Mouse (Mus musculus) CH12.LX (cell line): ENCODE results near the gene Shbg.

Experiments
- CHD2 ChIP-seq: IDR thresholded peaks from 2 replicates; pipeline ENCODE4 v1.6.1; 2011; ENCODE audit warnings: low read length, improper control_type of control experiment
- CTCF ChIP-seq, 2 experiments: IDR thresholded peaks in 1 of 2; conservative IDR thresholded peaks in 1 of 2; 2 replicates each; pipeline ENCODE4 v1.5.1; 2011 to 2012; ENCODE audit warnings: low read depth in 2 of 2, low read length in 2 of 2, improper control_type of control experiment in 1 of 2, inconsistent platforms in 1 of 2, mild to moderate bottlenecking in 1 of 2, moderate library complexity in 1 of 2
- EP300 ChIP-seq: IDR thresholded peaks from 2 replicates; pipeline ENCODE4 v1.6.1; 2011; ENCODE audit warnings: low read length, improper control_type of control experiment
- MAZ ChIP-seq: IDR thresholded peaks from 2 replicates; pipeline ENCODE4 v1.6.1; 2012; ENCODE audit warnings: low read depth, mild to moderate bottlenecking, inconsistent platforms, low read length, improper control_type of control experiment, moderate library complexity
- MXI1 ChIP-seq: IDR thresholded peaks from 2 replicates; pipeline ENCODE4 v1.6.1; 2011; ENCODE audit warnings: mild to moderate bottlenecking, low read depth, low read length, improper control_type of control experiment
- POLR2A ChIP-seq: IDR thresholded peaks from 2 replicates; pipeline ENCODE4 v1.6.1; 2011; ENCODE audit warnings: low read depth, mild to moderate bottlenecking, improper control_type of control experiment, low read length
- POLR2AphosphoS2 ChIP-seq: IDR thresholded peaks from 2 replicates; pipeline ENCODE4 v1.6.1; 2011; ENCODE audit warnings: low read depth, low read length, improper control_type of control experiment
- ZKSCAN1 ChIP-seq: IDR thresholded peaks from 2 replicates; pipeline ENCODE4 v1.6.1; 2012; ENCODE audit warnings: low read depth, inconsistent platforms, low read length, improper control_type of control experiment, borderline replicate concordance

GRCm38 (mm10) chr11:69591899-69592637 is 25.6 kb downstream of the Shbg start:
- no peak for TF ChIP-seq CTCF (conservative IDR thresholded peaks at IDR 0.05 in 1 of 2, IDR thresholded peaks at IDR 0.05 in 1 of 2; ENCODE audit: low read depth in 2 of 2, low read length in 2 of 2)
- no peak; the same call in 1 of the 2 replicates for TF ChIP-seq POLR2AphosphoS2
- TF ChIP-seq POLR2A = 0 out of 2 replicates have a peak, but pooled peaks have one; percentile 13
- TF ChIP-seq MAZ = no peak
- no peak for TF ChIP-seq CHD2
- TF ChIP-seq EP300 = no peak
- no peak for TF ChIP-seq MXI1
- TF ChIP-seq ZKSCAN1 = no peak
